Comparison of ENCODE assay signal across 9 mouse cellular contexts in genomic region chr19:32304008-32304873, GRCm38 (mm10).
DNase-seq lines count a peak whose midpoint lies in the region; ATAC-seq lines count a peak whose summit lies in the region.
"Had no signal": no experiment of that assay in that cellular context is flagged by ENCODE, and none has a peak within 500 bp of the region (broad histone marks: within the 10 kb centered on the region; RNA-seq: fewer than 3 reads in every experiment).

No protein-coding gene starts in this region.

- no peak for DNase-seq in hindbrain, embryonic 14.5 days (ENCODE audit: low spot score)
- DNase-seq in adrenal gland, postnatal 36 days, result peak; percentile 67 to 82
- peak; percentile 86 to 90 for DNase-seq in kidney, postnatal 36 days
- no peak for DNase-seq in layer of hippocampus, adult 18-20 months (ENCODE audit: low spot score in 2 of 2)
- no peak for DNase-seq in left cerebral cortex, adult 18-20 months (ENCODE audit: low spot score in 2 of 2)

- H3K4me2 ChIP-seq in hindbrain, embryonic 12.5 days (replicated peaks), result no peak overlapping the region
- H3K4me2 ChIP-seq in hindbrain, embryonic 14.5 days (replicated peaks), result no peak overlapping the region
- H3K4me2 ChIP-seq in heart, embryonic 14.5 days (ENCODE audit: low read length), result peak overlapping the region; percentile 25

- no peak for ATAC-seq in hindbrain, embryonic 12.5 days (ENCODE audit: low FRiP score)
- ATAC-seq in hindbrain, embryonic 14.5 days (ENCODE audit: low FRiP score), result no peak
- ATAC-seq in heart, embryonic 14.5 days (ENCODE audit: insufficient number of reproducible peaks, insufficient read depth, low FRiP score, low read depth), result peak; percentile 80
- ATAC-seq in megakaryocyte-erythroid progenitor cell, adult 5-6 weeks (replicated peaks; ENCODE audit: low FRiP score, low TSS enrichment, poor library complexity, severe bottlenecking), result peak; percentile 76

- H3K9ac ChIP-seq in hindbrain, embryonic 12.5 days, result no peak overlapping the region
- H3K9ac ChIP-seq in hindbrain, embryonic 14.5 days, result no peak overlapping the region
- H3K9ac ChIP-seq in heart, embryonic 14.5 days (ENCODE audit: low read length), result no peak overlapping the region

- 75% methylated on average over 9 of the region's 9 CpGs for WGBS in hindbrain, embryonic 12.5 days
- 80% methylated on average over 9 of the region's 9 CpGs for WGBS in hindbrain, embryonic 14.5 days
- WGBS in heart, embryonic 14.5 days, result 48% methylated on average over 9 of the region's 9 CpGs

- 0 out of 2 replicates have a peak overlapping the region, but pooled peaks have one; percentile 19 for H3K27ac ChIP-seq in hindbrain, embryonic 12.5 days
- H3K27ac ChIP-seq in hindbrain, embryonic 14.5 days, result no peak overlapping the region
- peak overlapping the region; percentile 83 to 89 for H3K27ac ChIP-seq in heart, embryonic 14.5 days (replicated peaks in 1 of 2; ENCODE audit: control insufficient read depth in 1 of 2, insufficient read depth in 1 of 2, low read depth in 2 of 2, low read length in 2 of 2)

- no peak overlapping the region for H3K4me3 ChIP-seq in hindbrain, embryonic 12.5 days
- no peak overlapping the region for H3K4me3 ChIP-seq in hindbrain, embryonic 14.5 days (replicated peaks; ENCODE audit: low read length)
- H3K4me3 ChIP-seq in heart, embryonic 14.5 days (ENCODE audit: control insufficient read depth in 1 of 2, insufficient read depth in 1 of 2, low read depth in 1 of 2, low read length in 2 of 2), result no peak overlapping the region

- H3K9me3 ChIP-seq in hindbrain, embryonic 12.5 days (replicated peaks), result no peaks in the 10 kb centered on the region
- no peaks in the 10 kb centered on the region for H3K9me3 ChIP-seq in hindbrain, embryonic 14.5 days (ENCODE audit: control insufficient read depth, low read length)
- no peaks in the 10 kb centered on the region for H3K9me3 ChIP-seq in heart, embryonic 14.5 days (ENCODE audit: control insufficient read depth, low read length)

- H3K4me1 ChIP-seq in hindbrain, embryonic 12.5 days, result peaks cover 3% of the 10 kb centered on the region; the same call in 1 of the 2 replicates
- H3K4me1 ChIP-seq in hindbrain, embryonic 14.5 days (replicated peaks; ENCODE audit: control insufficient read depth, insufficient read depth, low read length), result 0 out of 2 replicates have a peak, but pooled peaks cover 5% of the 10 kb centered on the region
- peaks cover 7 to 28% of the 10 kb centered on the region in 2 experiments for H3K4me1 ChIP-seq in heart, embryonic 14.5 days (ENCODE audit: control insufficient read depth in 2 of 2, insufficient read depth in 2 of 2, low read length in 2 of 2)

- no peaks in the 10 kb centered on the region for H3K27me3 ChIP-seq in hindbrain, embryonic 12.5 days
- no peaks in the 10 kb centered on the region for H3K27me3 ChIP-seq in hindbrain, embryonic 14.5 days (ENCODE audit: control insufficient read depth, insufficient read depth, low read length)
- H3K27me3 ChIP-seq in heart, embryonic 14.5 days (ENCODE audit: control insufficient read depth, insufficient read depth, low read length), result no peaks in the 10 kb centered on the region
- H3K27me3 ChIP-seq: CH12.LX had no signal

- H3K36me3 ChIP-seq in hindbrain, embryonic 12.5 days, result no peaks in the 10 kb centered on the region
- no peaks in the 10 kb centered on the region for H3K36me3 ChIP-seq in hindbrain, embryonic 14.5 days (replicated peaks; ENCODE audit: control insufficient read depth, insufficient read depth)
- no peaks in the 10 kb centered on the region for H3K36me3 ChIP-seq in heart, embryonic 14.5 days (ENCODE audit: control insufficient read depth, insufficient read depth, low read length)

Comparison
In these comparisons a context has a peak if more than half of its experiments do, and no peak if none do; other contexts are left out.
1. ATAC-seq: peak in heart, embryonic 14.5 days (single experiment) and megakaryocyte-erythroid progenitor cell, adult 5-6 weeks (single experiment); none in hindbrain, embryonic 12.5 days (single experiment) and hindbrain, embryonic 14.5 days (single experiment).
2. DNase-seq: peak in adrenal gland, postnatal 36 days (2 of 2) and kidney, postnatal 36 days (2 of 2); none in hindbrain, embryonic 14.5 days (single experiment), layer of hippocampus, adult 18-20 months (0 of 2) and left cerebral cortex, adult 18-20 months (0 of 2).